Mouse (Mus musculus): ENCODE measurements around the gene Slc35b4.

Gene Slc35b4

DNA sequence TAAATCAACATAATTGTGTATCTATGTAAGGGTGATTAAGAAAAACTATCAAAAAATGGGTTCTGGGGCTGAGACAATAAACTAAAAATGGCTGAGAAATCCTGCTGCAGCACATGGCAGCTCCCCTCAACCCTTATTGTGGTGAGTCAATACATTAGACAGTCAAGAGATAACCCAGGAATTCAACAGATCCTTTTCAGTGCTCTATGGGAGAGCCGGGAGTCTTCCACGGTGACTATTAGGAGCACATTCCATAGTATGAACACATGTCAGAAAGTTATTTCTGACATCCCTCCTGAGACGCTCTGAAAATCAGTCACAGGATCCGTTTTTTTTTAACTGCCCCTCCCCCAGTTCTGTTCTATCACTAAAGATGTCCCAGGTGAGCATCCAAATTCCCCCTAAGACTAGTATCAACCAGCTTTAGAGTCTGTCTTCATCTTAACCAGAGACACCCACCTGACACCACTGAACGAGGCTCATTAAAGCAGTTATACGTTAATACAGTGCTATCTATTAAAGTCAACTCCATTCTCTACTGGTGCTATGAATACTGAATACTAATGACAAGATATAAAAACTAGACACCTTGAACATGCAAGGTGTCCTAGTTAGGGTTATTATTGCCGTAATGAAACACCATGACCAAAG, 5.9 kb downstream of the Slc35b4 start:
- no peak for DNase-seq (ENCODE audit: low read depth, low spot score)

- no peak for DNase-seq (ENCODE audit: low read depth, low spot score)
These were observed 8.1 kb downstream of the Slc35b4 start for GRCm38 (mm10) chr6:34168834-34169233.

DNA sequence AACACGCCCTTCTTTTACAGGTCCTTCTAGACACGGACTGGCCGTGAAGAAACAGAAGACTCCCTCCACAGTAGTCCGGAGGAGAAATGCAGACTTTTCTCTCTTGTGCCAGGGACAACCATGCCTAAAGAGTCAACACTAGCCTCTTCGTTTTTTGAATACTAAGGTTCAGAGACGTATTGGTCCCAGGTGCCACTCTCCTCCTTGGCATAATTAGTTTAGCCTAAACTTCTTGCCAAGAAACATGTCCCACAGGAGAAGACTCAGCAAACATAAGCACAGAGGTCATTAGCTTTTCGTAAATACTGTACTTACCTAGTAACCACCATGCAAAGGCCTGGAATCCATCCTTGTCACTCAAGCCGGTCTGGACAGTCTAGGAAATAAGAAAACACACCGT, 13.9 kb downstream of the Slc35b4 start:
- no peak for DNase-seq (ENCODE audit: low read depth, low spot score)

DNA sequence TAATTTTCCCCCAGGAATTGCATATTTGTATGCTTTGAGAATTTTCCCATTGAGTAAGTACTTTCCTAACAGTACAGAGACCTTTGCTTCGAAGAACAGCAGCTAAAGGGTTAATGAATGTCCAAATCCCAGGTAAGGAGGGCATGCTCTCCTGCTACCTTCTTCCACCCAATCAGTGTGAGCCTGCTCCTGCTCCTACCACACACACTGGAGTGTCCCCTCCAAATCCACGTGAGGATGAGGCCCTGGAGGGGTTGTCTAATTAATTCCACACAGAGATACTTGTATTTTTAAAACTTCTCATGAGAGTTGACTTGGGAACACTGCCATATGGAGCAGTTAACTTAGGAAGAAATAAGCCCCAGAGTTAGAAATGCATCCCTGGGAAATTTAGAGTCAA, 14.3 kb downstream of the Slc35b4 start:
- DNase-seq (ENCODE audit: low read depth, low spot score), result no peak

GRCm38 (mm10) chr6:34161511-34161910, 15.4 kb downstream of the Slc35b4 start:
- DNase-seq (ENCODE audit: low read depth, low spot score), result no peak

DNA sequence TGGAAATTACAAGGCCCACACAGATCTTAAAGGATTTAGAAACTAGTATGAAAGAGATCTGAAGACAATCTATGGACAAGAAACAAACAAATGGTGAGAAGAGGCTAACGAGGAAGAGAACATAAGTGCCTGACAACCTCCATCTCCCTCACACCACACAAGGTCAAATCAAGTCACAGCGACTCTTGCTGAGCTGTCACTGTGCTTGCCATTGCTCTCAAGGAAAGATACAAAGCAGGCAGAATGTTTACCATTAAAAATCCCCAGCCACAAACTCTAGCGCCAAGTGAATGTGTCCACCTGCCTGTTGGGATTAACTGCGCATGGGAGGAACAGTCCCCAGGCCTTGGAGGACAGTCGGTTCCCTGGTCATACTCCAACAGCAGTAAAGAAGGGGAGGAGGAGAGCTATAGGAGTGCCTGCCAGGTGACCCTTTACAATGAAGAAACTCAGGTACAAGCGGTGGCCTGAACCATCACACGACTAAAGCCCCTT, 16.0 kb downstream of the Slc35b4 start:
- DNase-seq (ENCODE audit: low read depth, low spot score), result no peak

DNA sequence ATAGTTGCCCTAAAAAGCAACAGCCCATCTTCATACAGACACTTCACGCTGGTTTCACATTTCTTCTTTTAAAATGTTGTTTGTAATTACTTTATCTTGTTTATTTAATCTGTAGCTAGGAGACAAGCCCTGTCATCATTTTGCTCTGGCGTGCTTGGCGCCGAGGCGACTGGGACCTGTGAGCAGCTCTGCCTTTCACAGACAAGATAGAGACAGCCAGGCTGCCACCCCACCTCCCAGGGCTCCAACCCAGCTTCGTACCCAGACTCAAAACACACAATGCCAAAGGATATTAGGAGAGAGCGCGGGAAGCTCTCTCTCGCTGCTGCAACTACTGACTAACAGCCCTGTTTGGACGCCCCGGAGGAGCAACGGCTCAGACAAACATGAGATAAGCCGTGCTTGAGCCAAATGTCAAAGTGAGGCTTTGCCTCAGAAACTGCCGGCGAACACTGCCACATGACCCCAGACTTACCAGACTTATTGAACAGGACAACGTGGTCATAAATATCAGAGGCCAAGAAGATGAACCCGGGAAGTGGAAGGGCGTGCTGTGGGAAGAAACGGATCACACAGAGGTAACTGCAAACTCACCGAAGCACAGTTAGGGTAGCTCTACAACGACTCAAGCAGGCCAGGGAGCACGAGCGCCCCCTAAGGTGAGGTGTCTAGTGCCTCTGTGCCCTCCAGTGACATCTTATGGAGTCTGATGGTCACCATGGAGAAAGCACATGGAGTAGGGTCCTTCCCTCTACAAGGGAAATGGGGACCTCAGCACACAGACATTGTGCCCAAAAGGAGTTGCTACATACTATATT, 16.7 kb downstream of the Slc35b4 start:
- DNase-seq (ENCODE audit: low read depth, low spot score), result no peak

GRCm38 (mm10) chr6:34156841-34157748, 19.8 kb downstream of the Slc35b4 start:
- no peak for DNase-seq (ENCODE audit: low read depth, low spot score)

DNA sequence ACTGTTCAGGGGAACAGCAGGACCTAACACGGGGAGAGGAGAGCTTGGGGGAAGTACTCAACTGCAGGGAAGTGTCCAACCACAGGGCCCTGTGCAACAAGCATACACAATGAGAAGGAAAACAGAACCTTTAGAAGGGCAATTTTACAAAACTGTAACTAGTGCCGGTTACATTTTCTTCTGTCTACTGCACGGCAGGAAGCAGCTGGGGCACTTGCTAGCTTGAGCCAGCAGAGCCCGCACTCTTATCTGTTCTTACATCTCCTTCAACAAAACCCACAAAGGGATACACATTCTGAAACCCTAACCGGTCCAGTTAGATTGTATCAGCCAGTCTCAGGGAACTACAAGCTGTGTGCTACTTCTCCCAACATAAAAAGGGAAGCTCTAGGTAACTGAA, 20.9 kb downstream of the Slc35b4 start:
- no peak for DNase-seq (ENCODE audit: low read depth, low spot score)

GRCm38 (mm10) chr6:34155137-34155804, 21.6 kb downstream of the Slc35b4 start:
- no peak for DNase-seq (ENCODE audit: low read depth, low spot score)

DNA sequence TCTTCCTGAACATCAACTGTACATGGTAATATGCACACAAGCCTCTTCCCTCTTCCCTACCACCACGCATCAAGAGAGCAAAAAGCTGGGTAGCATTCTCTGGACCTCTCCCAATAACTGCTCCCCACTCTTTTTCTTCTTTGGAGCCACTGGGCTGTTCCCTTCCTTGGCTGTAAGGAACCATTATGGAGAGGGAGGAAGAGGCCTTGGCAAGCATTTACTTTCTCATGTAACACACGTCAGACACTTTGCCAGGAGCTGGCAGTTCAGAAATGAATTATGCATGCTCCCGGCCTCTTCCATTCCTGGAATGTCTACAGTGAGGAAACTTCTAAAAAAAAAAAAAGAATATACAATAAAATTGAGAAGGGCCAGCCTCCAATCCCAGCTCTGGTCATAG, 22.7 kb downstream of the Slc35b4 start:
- no peak for DNase-seq (ENCODE audit: low read depth, low spot score)

- DNase-seq (ENCODE audit: low read depth, low spot score), result no peak
These were observed 23.6 kb downstream of the Slc35b4 start for GRCm38 (mm10) chr6:34153069-34154052.

DNA sequence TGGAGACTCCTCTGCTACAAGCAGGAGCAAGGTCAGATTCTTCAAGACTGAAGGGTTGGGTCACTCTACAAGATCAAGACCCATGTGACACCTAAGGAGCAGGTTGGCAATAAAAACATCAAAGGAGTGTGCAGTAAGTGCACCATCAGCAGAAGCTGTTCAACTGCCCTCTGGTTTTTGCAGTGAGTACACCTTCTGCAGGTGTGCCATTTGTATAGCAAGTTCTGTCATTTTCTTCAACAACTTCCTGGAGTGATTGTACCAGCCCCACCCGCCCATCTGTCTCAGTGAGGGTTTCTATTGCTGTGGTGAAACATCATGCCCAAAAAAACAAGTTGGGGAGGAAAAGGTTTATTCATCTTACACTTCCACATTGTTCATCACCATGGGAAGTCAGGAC, 27.1 kb downstream of the Slc35b4 start:
- DNase-seq (ENCODE audit: low read depth, low spot score), result no peak

DNA sequence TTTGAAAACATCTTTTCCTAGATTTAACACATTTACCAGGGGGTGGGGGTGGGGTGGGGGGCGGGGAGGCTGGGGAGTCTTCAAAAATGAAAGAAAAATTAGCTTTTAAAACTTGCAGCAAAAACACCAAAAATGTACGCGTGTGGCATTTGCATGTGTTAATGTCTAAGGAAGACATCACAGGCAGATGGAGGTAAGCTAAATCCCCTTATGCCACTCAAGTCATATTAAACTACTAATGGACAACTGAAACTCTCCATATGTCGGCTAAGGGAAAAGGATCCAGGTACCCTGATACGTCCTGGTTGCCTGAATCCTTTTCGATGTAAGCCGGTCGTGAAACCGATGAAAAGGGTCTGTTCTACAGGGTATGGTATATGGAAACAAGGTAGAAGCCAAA, 27.8 kb downstream of the Slc35b4 start:
- DNase-seq (ENCODE audit: low read depth, low spot score), result no peak

GRCm38 (mm10) chr6:34148639-34149038, 28.3 kb downstream of the Slc35b4 start:
- no peak for DNase-seq (ENCODE audit: low read depth, low spot score)

- no peak for DNase-seq (ENCODE audit: low read depth, low spot score)
These were observed 28.9 kb downstream of the Slc35b4 start for GRCm38 (mm10) chr6:34148021-34148420.

- DNase-seq (ENCODE audit: low read depth, low spot score), result no peak
These were observed 30.9 kb downstream of the Slc35b4 start for GRCm38 (mm10) chr6:34146042-34146441.

GRCm38 (mm10) chr6:34142931-34143330, 34.0 kb downstream of the Slc35b4 start:
- DNase-seq (ENCODE audit: low read depth, low spot score), result no peak

DNA sequence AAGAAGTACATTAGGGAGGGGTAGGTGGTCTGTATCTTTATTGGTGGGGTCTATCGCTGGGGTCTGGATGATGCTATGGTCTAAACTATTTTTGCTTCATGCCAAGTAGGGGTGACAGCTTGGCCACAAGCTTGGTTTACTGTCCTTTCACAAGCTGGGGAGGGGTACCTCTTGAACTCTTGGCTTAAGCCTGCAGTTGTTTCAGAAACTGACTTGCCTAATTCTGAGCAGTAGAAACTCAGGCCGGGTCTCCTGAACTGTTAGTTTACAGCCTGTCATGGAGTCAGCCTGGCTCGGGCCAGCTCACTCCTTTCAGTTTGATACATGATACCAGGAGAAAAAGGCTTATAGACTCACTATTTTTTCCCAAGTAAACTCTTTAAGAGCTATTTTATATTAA, 38.5 kb downstream of the Slc35b4 start:
- DNase-seq (ENCODE audit: low read depth, low spot score), result no peak

DNA sequence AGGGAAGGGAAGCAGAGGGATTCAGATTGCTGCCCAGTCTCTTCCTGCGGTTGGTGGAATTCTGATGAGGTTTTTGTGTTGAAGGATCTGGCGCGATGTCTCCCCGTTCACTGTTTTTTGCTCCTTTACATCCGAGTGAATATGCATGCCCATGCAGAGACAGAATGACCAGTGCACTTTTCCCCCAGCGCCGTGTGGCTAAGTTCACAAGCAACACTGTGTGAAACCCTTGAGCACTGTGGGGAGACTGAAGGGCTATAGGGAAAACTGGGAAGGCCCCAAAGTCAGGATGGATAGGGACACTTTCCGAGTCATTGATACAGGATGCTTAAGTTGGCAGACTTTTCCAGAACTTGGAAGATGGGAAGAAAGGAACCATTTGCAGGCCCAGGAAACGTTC, 44.5 kb downstream of the Slc35b4 start:
- DNase-seq (ENCODE audit: low read depth, low spot score), result no peak

All from retina, postnatal 7 days (tissue).